Mouse (Mus musculus): Measurements from ENCODE around the gene Spon1. TPM values are rescaled to one million over a fixed set of nuclear protein-coding genes. Genes with fewer than 3 reads are reported as not detected.

Spon1 gene
- total and polyA plus RNA-seq, 3 experiments = not detected

DNA sequence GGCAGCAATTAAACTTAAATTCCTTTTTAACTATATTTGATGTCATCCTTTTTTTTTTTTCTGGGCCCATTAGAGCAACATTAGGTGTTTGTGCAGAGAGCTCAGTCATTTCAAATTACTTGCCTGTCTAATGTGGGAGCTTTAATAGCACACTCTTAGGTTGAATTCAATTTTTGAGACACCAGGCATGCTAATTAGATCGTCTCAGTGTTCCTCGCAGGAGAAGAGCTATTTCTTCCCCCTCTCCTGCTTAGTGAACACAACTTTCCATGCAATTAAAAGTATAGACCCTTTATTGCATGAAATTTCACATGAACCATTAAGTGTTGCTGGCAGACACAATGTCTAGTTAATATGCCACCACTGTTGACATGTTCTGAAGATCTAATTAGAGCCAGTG is 189.6 kb downstream of the Spon1 start:
- no peaks in the 10 kb centered on the region for H3K4me1 ChIP-seq (ENCODE audit: control insufficient read depth in 1 of 2, insufficient read depth in 2 of 2, low read length in 2 of 2)
- DNase-seq (ENCODE audit: low read depth, low spot score) = no peak
- no peak overlapping the region for H3K9ac ChIP-seq (ENCODE audit: control insufficient read depth, low read depth, low read length, poor library complexity, severe bottlenecking)
- H3K27ac ChIP-seq (ENCODE audit: control insufficient read depth, low read depth, low read length) = no peak overlapping the region
- H3K36me3 ChIP-seq (ENCODE audit: control insufficient read depth in 1 of 2, insufficient read depth in 2 of 2, low read length in 2 of 2) = no peaks in the 10 kb centered on the region
- no peaks in the 10 kb centered on the region for H3K27me3 ChIP-seq (ENCODE audit: control insufficient read depth in 1 of 2, insufficient read depth in 2 of 2, low read length in 2 of 2)
- no peaks in the 10 kb centered on the region for H3K79me2 ChIP-seq (ENCODE audit: control insufficient read depth, insufficient read depth, low read length, poor library complexity)
- H3K9me3 ChIP-seq (replicated peaks; ENCODE audit: insufficient read depth, low read length) = no peaks in the 10 kb centered on the region
- no peak for TF ChIP-seq POLR2AphosphoS5 (IDR thresholded peaks at IDR 0.05; ENCODE audit: borderline replicate concordance, low read depth, low read length)
- TF ChIP-seq ZKSCAN1 (IDR thresholded peaks at IDR 0.05; ENCODE audit: low read depth, low read length) = no peak
- no peak for TF ChIP-seq USF1 (IDR thresholded peaks at IDR 0.05; ENCODE audit: low read depth, low read length)
- TF ChIP-seq CHD2 (IDR thresholded peaks at IDR 0.05; ENCODE audit: low read length) = no peak
- no peak for TF ChIP-seq BHLHE40 (IDR thresholded peaks at IDR 0.05; ENCODE audit: borderline replicate concordance, low read depth, low read length)
- TF ChIP-seq ZC3H11A (IDR thresholded peaks at IDR 0.05; ENCODE audit: low read depth, low read length) = no peak
- TF ChIP-seq RAD21 (IDR thresholded peaks at IDR 0.05; ENCODE audit: low read depth, low read length) = no peak
- no peak for TF ChIP-seq TBP (IDR thresholded peaks at IDR 0.05; ENCODE audit: low read depth, low read length)
- TF ChIP-seq MAFK (IDR thresholded peaks at IDR 0.05; ENCODE audit: borderline replicate concordance, low read depth, low read length) = no peak
- TF ChIP-seq KAT2A (conservative IDR thresholded peaks at IDR 0.05; ENCODE audit: low read depth, low read length) = no peak
- TF ChIP-seq MXI1 (IDR thresholded peaks at IDR 0.05; ENCODE audit: low read depth, low read length) = no peak
- no peak for TF ChIP-seq NRF1 (IDR thresholded peaks at IDR 0.05; ENCODE audit: insufficient read depth, low read depth, low read length, poor library complexity, severe bottlenecking)
- no peak for TF ChIP-seq SMC3 (IDR thresholded peaks at IDR 0.05; ENCODE audit: low read depth, low read length)
- no peak for TF ChIP-seq GABPA (IDR thresholded peaks at IDR 0.05; ENCODE audit: low read depth, low read length)
- no peak for TF ChIP-seq ELF1 (IDR thresholded peaks at IDR 0.05; ENCODE audit: low read depth, low read length)
- no peak for TF ChIP-seq USF2 (IDR thresholded peaks at IDR 0.05; ENCODE audit: borderline replicate concordance in 1 of 2, insufficient read depth in 1 of 2, low read depth in 1 of 2, low read length in 2 of 2)
- no peak for TF ChIP-seq POLR2A (IDR thresholded peaks at IDR 0.05; ENCODE audit: control insufficient read depth in 1 of 2, insufficient read depth in 1 of 2, low read depth in 1 of 2, low read length in 2 of 2, poor library complexity in 1 of 2)
- TF ChIP-seq EP300 (IDR thresholded peaks at IDR 0.05; ENCODE audit: low read depth in 1 of 2, low read length in 2 of 2) = no peak
- TF ChIP-seq NELFE (IDR thresholded peaks at IDR 0.05; ENCODE audit: low read depth, low read length) = no peak
- TF ChIP-seq TAL1 (IDR thresholded peaks at IDR 0.05; ENCODE audit: low read length) = no peak
- no peak overlapping the region for H3K4me3 ChIP-seq (ENCODE audit: control insufficient read depth in 1 of 2, insufficient read depth in 1 of 2, low read depth in 2 of 2, low read length in 2 of 2)

DNA sequence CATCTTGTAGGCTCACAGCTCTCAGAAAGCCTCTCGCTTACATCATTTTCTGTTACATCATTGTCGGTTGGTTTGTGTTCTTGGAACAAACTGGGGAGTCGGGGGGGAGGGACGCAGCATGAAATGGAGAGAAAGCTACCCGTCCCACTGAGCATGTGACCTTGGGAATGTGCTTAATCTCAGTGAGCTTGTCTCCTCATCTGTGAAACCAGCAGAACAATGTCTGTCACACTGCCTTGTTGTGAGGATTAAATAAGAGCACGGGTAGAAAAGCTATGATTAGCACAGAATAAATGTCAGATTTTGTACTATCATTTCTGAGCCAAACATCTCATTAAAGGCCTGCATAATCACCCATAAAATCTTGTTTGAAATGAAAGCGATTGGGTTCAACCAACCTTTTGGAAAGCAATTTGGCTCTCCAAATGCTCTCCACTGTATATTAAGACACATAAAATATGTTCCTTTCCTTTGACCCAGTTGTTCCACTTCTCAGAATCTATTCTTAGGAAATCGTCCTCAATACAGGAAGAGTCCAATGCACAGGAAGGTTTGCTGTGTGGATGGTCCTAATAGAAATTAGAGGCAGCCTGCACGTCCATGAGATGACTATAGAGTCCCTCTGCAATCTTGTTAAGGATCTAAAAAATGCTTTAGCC is 195.2 kb downstream of the Spon1 start:
- Histone ChIP-seq H3K27me3 (ENCODE audit: control insufficient read depth in 1 of 2, insufficient read depth in 2 of 2, low read length in 2 of 2) (no peaks in the 10 kb centered on the region), H3K9me3 (replicated peaks; ENCODE audit: insufficient read depth, low read length) (no peaks in the 10 kb centered on the region), H3K4me1 (ENCODE audit: control insufficient read depth in 1 of 2, insufficient read depth in 2 of 2, low read length in 2 of 2) (no peaks in the 10 kb centered on the region), H3K9ac (ENCODE audit: control insufficient read depth, low read depth, low read length, poor library complexity, severe bottlenecking) (no peak overlapping the region), H3K79me2 (ENCODE audit: control insufficient read depth, insufficient read depth, low read length, poor library complexity) (no peaks in the 10 kb centered on the region), H3K4me3 (ENCODE audit: control insufficient read depth in 1 of 2, insufficient read depth in 1 of 2, low read depth in 2 of 2, low read length in 2 of 2) (no peak overlapping the region), H3K36me3 (ENCODE audit: control insufficient read depth in 1 of 2, insufficient read depth in 2 of 2, low read length in 2 of 2) (no peaks in the 10 kb centered on the region), H3K27ac (ENCODE audit: control insufficient read depth, low read depth, low read length) (no peak overlapping the region)
- no peak for DNase-seq (ENCODE audit: low read depth, low spot score)
- TF ChIP-seq BHLHE40 (IDR thresholded peaks at IDR 0.05; ENCODE audit: borderline replicate concordance, low read depth, low read length) (no peak), POLR2A (IDR thresholded peaks at IDR 0.05; ENCODE audit: control insufficient read depth in 1 of 2, insufficient read depth in 1 of 2, low read depth in 1 of 2, low read length in 2 of 2, poor library complexity in 1 of 2) (no peak), MEF2A (IDR thresholded peaks at IDR 0.05; ENCODE audit: extremely low read depth, insufficient replicate concordance, low read depth, low read length, poor library complexity, severe bottlenecking) (no peak), CTCF (IDR thresholded peaks at IDR 0.05 in 2 of 3, conservative IDR thresholded peaks at IDR 0.05 in 1 of 3; ENCODE audit: control insufficient read depth in 1 of 3, insufficient read depth in 1 of 3, low read depth in 2 of 3, low read length in 3 of 3, poor library complexity in 1 of 3, severe bottlenecking in 1 of 3) (no peak), ELF1 (IDR thresholded peaks at IDR 0.05; ENCODE audit: low read depth, low read length) (no peak), NRF1 (IDR thresholded peaks at IDR 0.05; ENCODE audit: insufficient read depth, low read depth, low read length, poor library complexity, severe bottlenecking) (no peak), POLR2AphosphoS2 (IDR thresholded peaks at IDR 0.05; ENCODE audit: low read length) (no peak), GABPA (IDR thresholded peaks at IDR 0.05; ENCODE audit: low read depth, low read length) (no peak), TCF12 (IDR thresholded peaks at IDR 0.05; ENCODE audit: low read depth, low read length) (no peak), KAT2A (conservative IDR thresholded peaks at IDR 0.05; ENCODE audit: low read depth, low read length) (no peak), EP300 (IDR thresholded peaks at IDR 0.05; ENCODE audit: low read depth in 1 of 2, low read length in 2 of 2) (no peak), MYC (IDR thresholded peaks at IDR 0.05; ENCODE audit: low read depth, low read length) (no peak), POLR2AphosphoS5 (IDR thresholded peaks at IDR 0.05; ENCODE audit: borderline replicate concordance, low read depth, low read length) (no peak)

Data from MEL (cell line).